Mouse (Mus musculus) olfactory bulb, adult 2 months (tissue): ENCODE results near the gene Emp1. TPM values are rescaled to one million over a fixed set of nuclear protein-coding genes. Genes with fewer than 3 reads are reported as not detected.

Source experiments
- H3K27ac ChIP-seq: fragments of 200-500 bp; 2 replicates; pipeline ENCODE4 v1.5.1; 2012; ENCODE audit warnings: low read depth, low read length; ENCODE audit not compliant: insufficient read depth
- H3K4me1 ChIP-seq: fragments of 200-500 bp; 2 replicates; pipeline ENCODE4 v1.6.1; 2012; ENCODE audit warnings: low read length; ENCODE audit not compliant: control insufficient read depth, insufficient read depth
- H3K4me3 ChIP-seq: fragments of 200-500 bp; 2 replicates; pipeline ENCODE4 v1.5.1; 2012; ENCODE audit warnings: mild to moderate bottlenecking, low read depth, low read length, moderate library complexity; ENCODE audit not compliant: insufficient read depth
- CTCF ChIP-seq: fragments of 200-500 bp; IDR thresholded peaks from 2 replicates; pipeline ENCODE4 v1.5.1; 2012; ENCODE audit warnings: low read depth, mild to moderate bottlenecking, low read length, moderate library complexity; ENCODE audit not compliant: insufficient read depth
- POLR2A ChIP-seq: fragments of 200-500 bp; IDR thresholded peaks from 2 replicates; pipeline ENCODE4 v1.6.1; 2012; ENCODE audit warnings: mild to moderate bottlenecking, low read depth, low read length, moderate library complexity; ENCODE audit not compliant: insufficient read depth
- WGBS: fragments of 180-500 bp; shearing (Covaris S2); methylation state at CpG from one replicate; pipeline ENCODE4 v1.1.7; 2018; 5-methylcytosine and 5-hydroxymethylcytosine counted together
- polyA plus RNA-seq: library from polyadenylated mRNA; stranded (reverse); fragments of >200 nt; gene quantifications from 2 replicates; pipeline ENCODE4 v1.2.4, GENCODE M21; 2012; ENCODE audit warnings: low replicate concordance; ENCODE audit not compliant: missing spikeins, insufficient read depth, insufficient read length

Gene Emp1
- polyA plus RNA-seq, 1 experiment, result not detected

GRCm38 (mm10) chr6:135326847-135327246 is 35.5 kb upstream of the Emp1 start:
- no peak overlapping the region for H3K4me3 ChIP-seq
- TF ChIP-seq CTCF (no peak), POLR2A (no peak)
- 93% methylated on average over 7 of the region's 7 CpGs for WGBS

GRCm38 (mm10) chr6:135331916-135332315 is 30.4 kb upstream of the Emp1 start:
- Histone ChIP-seq H3K4me3 (no peak overlapping the region), H3K27ac (no peak overlapping the region)
- 87% methylated on average over 4 of the region's 4 CpGs for WGBS

More at GRCm38 (mm10) chr6:135326847-135327246, 35.5 kb upstream of the Emp1 start:
- no peak overlapping the region for H3K27ac ChIP-seq
- H3K4me1 ChIP-seq, result peaks cover 16% of the 10 kb centered on the region

GRCm38 (mm10) chr6:135332737-135333281 is 29.5 kb upstream of the Emp1 start:
- Histone ChIP-seq H3K27ac (no peak overlapping the region), H3K4me3 (no peak overlapping the region)

More at GRCm38 (mm10) chr6:135331916-135332315, 30.4 kb upstream of the Emp1 start:
- no peak for TF ChIP-seq POLR2A
- TF ChIP-seq CTCF, result no peak
- H3K4me1 ChIP-seq, result peaks cover 6% of the 10 kb centered on the region

GRCm38 (mm10) chr6:135333994-135334651 is 28.2 kb upstream of the Emp1 start:
- no peak for TF ChIP-seq CTCF
- no peak for TF ChIP-seq POLR2A
- Histone ChIP-seq H3K4me1 (peaks cover 6% of the 10 kb centered on the region), H3K27ac (no peak overlapping the region), H3K4me3 (no peak overlapping the region)
- WGBS, result 84% methylated on average over 5 of the region's 5 CpGs

More at GRCm38 (mm10) chr6:135332737-135333281, 29.5 kb upstream of the Emp1 start:
- no peak for TF ChIP-seq CTCF
- TF ChIP-seq POLR2A, result no peak
- WGBS, result 37% methylated on average over 10 of the region's 10 CpGs
- peaks cover 6% of the 10 kb centered on the region for H3K4me1 ChIP-seq

DNA sequence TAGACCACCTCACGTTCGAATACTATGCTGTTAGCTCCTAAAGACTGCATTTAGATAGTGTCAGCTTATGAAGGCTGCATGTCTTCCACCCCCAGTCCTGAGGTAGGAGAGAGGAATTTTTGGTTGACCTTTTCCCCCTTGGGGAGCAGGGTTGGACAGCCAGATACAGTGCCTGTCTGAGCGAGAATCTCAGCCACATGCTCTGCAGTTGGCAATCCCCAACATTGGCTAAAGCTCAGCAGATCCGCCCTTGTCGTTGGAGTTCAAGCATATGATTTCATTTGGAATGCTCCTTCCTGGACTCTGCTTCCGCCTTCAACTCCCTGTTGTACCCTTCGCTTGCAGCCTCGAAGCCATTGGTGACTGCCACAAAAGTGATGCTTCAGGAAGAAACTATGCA is 26.0 kb upstream of the Emp1 start:
- WGBS, result 82% methylated on average over 8 of the region's 8 CpGs
- Histone ChIP-seq H3K4me1 (peaks cover 6% of the 10 kb centered on the region), H3K4me3 (no peak overlapping the region), H3K27ac (no peak overlapping the region)
- TF ChIP-seq CTCF, result no peak
- no peak for TF ChIP-seq POLR2A

- Histone ChIP-seq H3K27ac (no peak overlapping the region), H3K4me1 (no peaks in the 10 kb centered on the region), H3K4me3 (no peak overlapping the region)
- no peak for TF ChIP-seq CTCF
- no peak for TF ChIP-seq POLR2A
- 64% methylated on average over 9 of the region's 9 CpGs for WGBS
Measured at GRCm38 (mm10) chr6:135340355-135341075, 21.8 kb upstream of the Emp1 start.

GRCm38 (mm10) chr6:135341076-135341378 is 21.3 kb upstream of the Emp1 start:
- H3K27ac ChIP-seq, result no peak overlapping the region
- TF ChIP-seq CTCF, result no peak
- TF ChIP-seq POLR2A, result no peak
- no peak overlapping the region for H3K4me3 ChIP-seq
- H3K4me1 ChIP-seq, result no peaks in the 10 kb centered on the region
- WGBS, result 57% methylated on average over 4 of the region's 4 CpGs

DNA sequence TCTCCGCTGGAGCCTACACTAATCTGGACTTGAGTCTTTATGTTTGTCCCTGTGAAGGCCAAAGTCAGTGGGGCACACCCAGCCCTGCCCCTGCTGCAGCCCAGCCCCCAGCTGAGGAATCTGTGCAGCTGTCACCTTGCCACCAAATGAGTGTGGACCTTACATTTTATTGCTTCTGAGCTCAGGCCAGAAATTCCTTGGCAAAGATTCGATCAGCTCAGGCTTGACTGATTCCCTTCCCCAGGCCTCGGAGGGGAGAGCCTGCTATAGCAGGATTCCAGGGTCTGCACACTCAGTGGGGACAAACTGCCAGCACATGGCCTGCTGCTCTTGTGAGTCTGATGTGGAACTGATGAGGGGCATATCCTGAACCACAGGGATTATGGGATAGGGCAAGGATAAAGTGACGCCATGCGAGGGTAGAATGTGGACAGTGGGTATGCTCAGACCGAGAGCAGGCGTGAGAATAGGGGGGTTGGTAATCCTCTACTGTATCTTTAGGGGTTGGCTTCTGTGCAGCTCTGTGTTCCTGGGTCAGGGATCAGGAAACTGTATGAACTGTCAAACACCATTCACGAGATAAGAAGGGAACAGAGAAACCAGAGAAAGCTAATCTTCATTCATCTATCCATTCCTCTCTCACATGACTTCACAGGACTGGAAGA is 10.6 kb upstream of the Emp1 start:
- 78% methylated on average over 8 of the region's 8 CpGs for WGBS
- TF ChIP-seq POLR2A, result no peak
- no peak for TF ChIP-seq CTCF
- H3K27ac ChIP-seq, result no peak overlapping the region
- H3K4me1 ChIP-seq, result 0 out of 2 replicates have a peak, but pooled peaks cover 4% of the 10 kb centered on the region
- no peak overlapping the region for H3K4me3 ChIP-seq
